Mouse (Mus musculus): Measurements from ENCODE around the gene Mrps23. TPM values are rescaled to one million over a fixed set of nuclear protein-coding genes. Genes with fewer than 3 reads are reported as not detected.

Gene Mrps23
- 54.9 TPM for polyA plus RNA-seq (2015; fragmentation: Illumina TruSeq; extraction: RNeasy Lipid Tissue Mini Kit (QIAGEN cat#74804); ENCODE audit: insufficient read depth, low replicate concordance)

DNA sequence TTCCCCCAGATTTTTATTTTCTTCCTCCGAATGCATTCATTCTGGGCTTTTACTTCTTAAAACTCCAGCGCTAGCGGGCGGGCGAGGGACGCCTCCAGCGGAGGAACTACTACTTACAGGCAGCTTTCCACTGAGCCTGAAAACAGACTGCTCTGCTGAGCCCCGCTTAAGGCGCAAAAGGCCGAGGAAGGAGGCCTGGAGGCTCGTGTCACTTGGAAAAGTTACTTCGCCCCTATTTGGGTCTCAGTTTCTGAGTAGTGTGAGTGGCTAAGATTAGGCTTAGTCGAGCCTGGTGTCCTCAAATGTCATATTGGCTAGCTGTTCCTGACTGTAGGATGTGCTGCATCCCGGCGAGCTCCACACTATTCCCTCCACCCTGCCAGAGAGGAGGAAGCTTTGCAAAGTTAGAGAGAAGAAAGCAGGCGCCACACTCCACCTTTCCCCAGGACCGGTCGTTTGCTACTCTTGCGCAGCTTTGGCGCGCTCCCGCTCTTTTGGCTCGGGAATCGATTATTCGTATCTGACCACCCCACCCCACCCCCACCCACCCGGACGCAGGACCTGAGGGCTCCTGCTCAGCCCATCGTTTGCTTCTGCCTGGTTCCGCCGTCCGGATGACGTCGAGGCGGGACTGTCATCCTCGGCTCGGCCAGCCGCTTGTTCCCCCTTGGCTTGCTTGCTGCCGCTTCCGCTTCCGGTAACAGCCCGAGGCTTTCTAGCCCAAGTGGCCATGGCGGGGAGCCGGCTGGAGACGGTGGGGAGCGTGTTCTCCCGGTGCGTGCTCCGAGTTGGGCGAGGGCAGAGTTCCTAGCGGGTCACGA lies at the start of gene Mrps23:
Gene Mrps23, plus strand, starts transcription at position 677 of the 821 bp plus-strand sequence.

Other genes starting within 250 kb of the Mrps23 start
- 67.1 TPM for gene Dynll2, start 216.9 kb upstream of the Mrps23 start, polyA plus RNA-seq (2015; fragmentation: Illumina TruSeq; extraction: RNeasy Lipid Tissue Mini Kit (QIAGEN cat#74804); ENCODE audit: insufficient read depth, low replicate concordance)
- gene Srsf1, start 157.0 kb upstream of the Mrps23 start, polyA plus RNA-seq (2015; fragmentation: Illumina TruSeq; extraction: RNeasy Lipid Tissue Mini Kit (QIAGEN cat#74804); ENCODE audit: insufficient read depth, low replicate concordance): 645 TPM
- 63.2 TPM for gene Vezf1, start 136.1 kb upstream of the Mrps23 start, polyA plus RNA-seq (2015; fragmentation: Illumina TruSeq; extraction: RNeasy Lipid Tissue Mini Kit (QIAGEN cat#74804); ENCODE audit: insufficient read depth, low replicate concordance)
- gene Cuedc1, start 106.3 kb upstream of the Mrps23 start, polyA plus RNA-seq (2015; fragmentation: Illumina TruSeq; extraction: RNeasy Lipid Tissue Mini Kit (QIAGEN cat#74804); ENCODE audit: insufficient read depth, low replicate concordance): 6.6 TPM
- gene Ccdc182, start 89.7 kb downstream of the Mrps23 start, polyA plus RNA-seq (2015; fragmentation: Illumina TruSeq; extraction: RNeasy Lipid Tissue Mini Kit (QIAGEN cat#74804); ENCODE audit: insufficient read depth, low replicate concordance): not detected

All from spleen, adult 10 weeks (tissue).